Mouse (Mus musculus) layer of hippocampus, adult 8-10 months (tissue): Measurements from ENCODE around the gene Slc25a41. TPM values are rescaled to one million over a fixed set of nuclear protein-coding genes. Genes with fewer than 3 reads are reported as not detected.

Experiments
- DNase-seq, 2 experiments: peaks; one replicate each; pipeline ENCODE4 v3.0.0; 2022; ENCODE audit warnings: low spot score in 2 of 2
- total RNA-seq, 4 experiments: library from RNA; stranded (reverse); gene quantifications; 2 replicates each; pipeline ENCODE4 v1.2.4; 2022

The Slc25a41 gene
- total RNA-seq, 4 experiments from 2014 or later, result not detected

- DNase-seq, result no peak
Measured at GRCm38 (mm10) chr17:56995046-56995445, 46.4 kb downstream of the Slc25a41 start.

- DNase-seq, result no peak
Measured at GRCm38 (mm10) chr17:56990966-56991365, 50.5 kb downstream of the Slc25a41 start.

DNA sequence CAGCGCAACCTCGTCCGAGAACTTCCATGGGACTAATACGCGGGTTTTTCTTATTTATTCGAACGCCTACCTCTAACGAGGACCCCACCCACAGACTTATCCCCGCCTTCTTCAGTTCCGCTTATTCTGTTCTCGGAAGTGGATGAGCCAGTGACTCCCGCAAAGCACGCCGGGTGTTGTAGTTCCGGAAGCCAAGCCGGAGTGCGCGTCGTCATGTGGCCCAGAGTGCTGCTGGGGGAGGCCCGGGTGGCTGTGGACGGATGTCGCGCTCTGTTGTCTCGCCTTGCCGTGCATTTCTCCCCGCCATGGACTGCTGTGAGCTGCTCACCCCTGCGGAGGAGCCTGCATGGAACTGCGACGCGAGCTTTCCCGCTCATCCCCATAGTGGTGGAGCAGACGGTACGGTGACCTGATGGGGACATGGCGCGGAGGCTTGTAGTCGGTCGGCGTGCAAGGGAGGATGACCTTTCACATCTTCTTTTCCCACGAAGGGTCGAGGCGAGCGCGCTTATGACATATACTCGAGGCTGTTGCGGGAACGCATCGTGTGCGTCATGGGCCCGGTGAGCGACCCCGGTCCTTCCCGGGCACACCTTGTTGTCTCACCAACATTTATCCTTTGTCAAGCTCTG is 51.2 kb downstream of the Slc25a41 start, which contains the start of gene Clpp:
Gene Clpp, plus strand, starts transcription at position 191 of the 632 bp plus-strand sequence.
- DNase-seq, result peak; percentile 94 to 95

- no peak for DNase-seq
Measured at GRCm38 (mm10) chr17:56989467-56990114, 51.9 kb downstream of the Slc25a41 start.

GRCm38 (mm10) chr17:56988921-56989430 is 52.5 kb downstream of the Slc25a41 start:
- no peak for DNase-seq

- no peak for DNase-seq
Measured at GRCm38 (mm10) chr17:56988441-56988840, 53.0 kb downstream of the Slc25a41 start.

GRCm38 (mm10) chr17:56986105-56986805 is 55.2 kb downstream of the Slc25a41 start:
- DNase-seq, result no peak

GRCm38 (mm10) chr17:56985656-56986055 is 55.8 kb downstream of the Slc25a41 start:
- DNase-seq, result no peak

GRCm38 (mm10) chr17:56984886-56985285 is 56.6 kb downstream of the Slc25a41 start:
- DNase-seq, result no peak

Other genes starting within 250 kb of the Slc25a41 start
- gene Rfx2, start 210.6 kb downstream of the Slc25a41 start, total RNA-seq, result 1 to 10 TPM; 4.3 to 6.0 (median 5.0) TPM
- not detected for gene Acsbg2, start 167.2 kb downstream of the Slc25a41 start, total RNA-seq
- under 1 TPM in 3 of 4 experiments, not detected in 1; 0.20 to 0.35 (median 0.27) TPM for gene 1700061G19Rik, start 166.2 kb downstream of the Slc25a41 start, total RNA-seq
- gene Mllt1, start 106.2 kb downstream of the Slc25a41 start, total RNA-seq, result 10 to 100 TPM; 73.9 to 92.9 (median 80.6) TPM
- gene Acer1, start 59.5 kb downstream of the Slc25a41 start, total RNA-seq, result not detected
- gene Clpp, start 51.3 kb downstream of the Slc25a41 start, total RNA-seq, result 10 to 100 TPM; 60.9 to 70.6 (median 66.6) TPM
- gene Alkbh7, start 44.3 kb downstream of the Slc25a41 start, total RNA-seq, result 10 to 100 TPM; 24.3 to 29.5 (median 25.4) TPM
- under 1 TPM in 1 of 4 experiments, not detected in 3; 0.82 TPM for gene Pspn, start 41.6 kb downstream of the Slc25a41 start, total RNA-seq
- 10 to 100 TPM; 57.0 to 64.0 (median 61.5) TPM for gene Gtf2f1, start 30.4 kb downstream of the Slc25a41 start, total RNA-seq
- under 1 TPM in 2 of 4 experiments, not detected in 2; 0.45 to 0.57 TPM for gene Gm17949, start 30.2 kb downstream of the Slc25a41 start, total RNA-seq
- gene Khsrp, start 10.1 kb downstream of the Slc25a41 start, total RNA-seq, result 100 to 1,000 TPM; 105 to 118 (median 111) TPM
- gene Crb3, start 17.5 kb upstream of the Slc25a41 start, total RNA-seq, result 1 to 10 TPM in 2 of 4 experiments, under 1 TPM in 2; 0.70 to 2.1 (median 1.4) TPM
- 100 to 1,000 TPM; 352 to 366 (median 355) TPM for gene Slc25a23, start 18.2 kb upstream of the Slc25a41 start, total RNA-seq
- gene Dennd1c, start 36.9 kb upstream of the Slc25a41 start, total RNA-seq, result 1 to 10 TPM; 1.1 to 4.4 (median 3.0) TPM
- 100 to 1,000 TPM; 500 to 601 (median 567) TPM for gene Tubb4a, start 46.1 kb upstream of the Slc25a41 start, total RNA-seq
- gene Tnfsf9, start 63.7 kb upstream of the Slc25a41 start, total RNA-seq, result 1 to 10 TPM in 3 of 4 experiments, under 1 TPM in 1; 0.49 to 1.3 (median 1.1) TPM
- under 1 TPM in 1 of 4 experiments, not detected in 3; 0.55 TPM for gene Cd70, start 108.1 kb upstream of the Slc25a41 start, total RNA-seq
- not detected for gene Tnfsf14, start 152.5 kb upstream of the Slc25a41 start, total RNA-seq
- gene C3, start 186.5 kb upstream of the Slc25a41 start, total RNA-seq, result 10 to 100 TPM in 2 of 4 experiments, 1 to 10 TPM in 2; 2.2 to 19.0 (median 8.9) TPM
- gene Gpr108, start 206.8 kb upstream of the Slc25a41 start, total RNA-seq, result 10 to 100 TPM; 25.7 to 28.6 (median 28.3) TPM
- gene Trip10, start 207.8 kb upstream of the Slc25a41 start, total RNA-seq, result 10 to 100 TPM in 3 of 4 experiments, 1 to 10 TPM in 1; 8.1 to 12.3 (median 11.6) TPM
- 10 to 100 TPM in 2 of 4 experiments, 1 to 10 TPM in 2; 3.3 to 17.4 (median 10.0) TPM for gene Vav1, start 237.4 kb upstream of the Slc25a41 start, total RNA-seq